Mouse (Mus musculus): ENCODE measurements around the gene Arl1. TPM values are rescaled to one million over a fixed set of nuclear protein-coding genes. Genes with fewer than 3 reads are reported as not detected.

Arl1 gene
- polyA plus RNA-seq (2015; fragmentation: Illumina TruSeq; extraction: RNeasy Lipid Tissue Mini Kit (QIAGEN cat#74804); ENCODE audit: low read depth, low replicate concordance): 217 TPM

GRCm38 (mm10) chr10:88730571-88731495 is at the start of gene Arl1:
TSS of gene Arl1 (plus strand) at chr10:88730858.

GRCm38 (mm10) chr10:88684925-88685324 is 45.7 kb upstream of the Arl1 start, which contains the start of gene Spic:
TSS of gene Spic (minus strand) at chr10:88685015.

Other genes starting within 250 kb of the Arl1 start
- 58.2 TPM for gene Chpt1, start 226.8 kb upstream of the Arl1 start, polyA plus RNA-seq (2015; fragmentation: Illumina TruSeq; extraction: RNeasy Lipid Tissue Mini Kit (QIAGEN cat#74804); ENCODE audit: low read depth, low replicate concordance)
- gene Mybpc1, start 125.7 kb upstream of the Arl1 start, polyA plus RNA-seq (2015; fragmentation: Illumina TruSeq; extraction: RNeasy Lipid Tissue Mini Kit (QIAGEN cat#74804); ENCODE audit: low read depth, low replicate concordance): 4.7 TPM
- gene Spic, start 45.8 kb upstream of the Arl1 start, polyA plus RNA-seq (2015; fragmentation: Illumina TruSeq; extraction: RNeasy Lipid Tissue Mini Kit (QIAGEN cat#74804); ENCODE audit: low read depth, low replicate concordance): not detected
- 11.0 TPM for gene Utp20, start 95.9 kb downstream of the Arl1 start, polyA plus RNA-seq (2015; fragmentation: Illumina TruSeq; extraction: RNeasy Lipid Tissue Mini Kit (QIAGEN cat#74804); ENCODE audit: low read depth, low replicate concordance)
- 0.10 TPM for gene Slc5a8, start 155.1 kb downstream of the Arl1 start, polyA plus RNA-seq (2015; fragmentation: Illumina TruSeq; extraction: RNeasy Lipid Tissue Mini Kit (QIAGEN cat#74804); ENCODE audit: low read depth, low replicate concordance)

Measured in brain, adult 10 weeks (tissue).